Mouse (Mus musculus) CH12F3 (cell line): Measurements from ENCODE around the gene Gse1.

Source experiments
- in situ Hi-C: fragments of 300-500 bp; cut with MboI; formaldehyde crosslinking; loops from 2 replicates; pipeline ENCODE4 v1.14.3; 2020; ENCODE audit warnings: low sequenced_read_pairs

Gse1 gene

DNA sequence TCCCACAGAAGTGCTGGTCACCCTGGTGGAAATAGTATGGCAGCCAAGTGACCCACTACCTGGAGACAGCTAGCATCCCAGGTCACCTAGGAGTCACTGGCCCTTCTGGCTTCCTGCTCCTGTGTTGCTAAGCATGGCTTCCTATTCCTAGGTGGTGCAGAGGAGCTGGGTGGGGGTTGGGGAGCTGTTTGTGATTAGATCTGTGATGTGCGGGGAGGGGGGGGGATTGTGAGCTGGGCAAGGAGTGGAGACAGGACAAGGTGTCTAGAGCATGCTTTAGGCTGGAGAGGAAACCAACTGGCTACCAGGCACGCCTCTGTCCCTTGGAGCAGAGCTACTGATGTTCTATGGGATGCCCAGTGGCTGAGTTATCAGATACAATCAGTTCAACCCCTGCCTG, 243.5 kb downstream of the Gse1 start:
- in situ Hi-C loops: no loop called here

DNA sequence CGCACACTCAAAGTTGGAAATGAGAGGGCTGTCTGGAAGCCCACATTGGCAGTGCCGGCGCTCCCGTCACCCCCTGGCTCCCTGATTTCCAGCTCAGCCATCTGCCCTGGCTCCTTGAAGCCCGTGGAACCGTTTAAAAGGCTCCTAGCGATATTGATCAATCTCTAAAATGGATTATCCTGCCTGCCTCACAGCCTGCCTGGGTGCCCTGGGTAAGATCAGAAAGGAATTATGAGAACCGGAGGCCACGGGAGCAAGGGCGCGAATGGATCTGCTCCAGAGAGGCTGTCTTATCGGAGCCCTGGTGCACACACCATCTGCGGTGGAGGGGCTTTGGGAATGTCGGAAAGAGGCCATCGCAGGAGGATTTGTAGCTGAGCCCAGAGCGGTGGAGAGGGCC, 244.0 kb downstream of the Gse1 start:
- in situ Hi-C loops: no loop called here

DNA sequence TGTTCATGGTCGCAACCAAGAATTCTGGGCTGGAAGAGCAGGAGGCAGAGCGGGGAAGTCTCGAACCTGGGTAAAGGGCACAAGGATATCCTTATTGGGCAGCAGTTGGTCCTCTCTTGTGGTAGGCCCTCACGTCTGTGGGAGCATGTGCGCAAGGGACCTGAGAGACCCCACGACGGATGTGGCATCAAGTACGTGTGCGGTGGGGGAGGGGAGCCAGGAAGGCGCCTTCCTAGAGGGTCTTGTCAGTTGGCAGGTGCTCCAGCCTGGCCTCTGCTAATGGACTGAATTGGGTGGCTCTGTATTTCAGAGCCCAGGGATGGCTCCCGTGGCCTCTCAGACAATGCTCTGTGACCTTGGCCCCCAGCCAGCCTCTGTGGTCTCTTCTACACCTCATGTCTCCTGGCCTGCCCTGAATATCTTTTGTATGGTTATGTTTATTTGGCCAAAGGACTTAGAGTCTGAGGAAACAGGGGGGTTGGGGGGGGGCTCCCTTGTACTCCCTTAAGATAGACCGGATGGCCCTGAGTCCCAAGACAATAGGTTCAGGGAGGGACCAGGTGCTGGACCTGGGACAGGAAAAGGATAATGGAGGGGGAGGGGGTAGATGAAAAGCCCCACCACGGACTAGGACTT, 245.6 kb downstream of the Gse1 start:
- in situ Hi-C loops: no loop called here

DNA sequence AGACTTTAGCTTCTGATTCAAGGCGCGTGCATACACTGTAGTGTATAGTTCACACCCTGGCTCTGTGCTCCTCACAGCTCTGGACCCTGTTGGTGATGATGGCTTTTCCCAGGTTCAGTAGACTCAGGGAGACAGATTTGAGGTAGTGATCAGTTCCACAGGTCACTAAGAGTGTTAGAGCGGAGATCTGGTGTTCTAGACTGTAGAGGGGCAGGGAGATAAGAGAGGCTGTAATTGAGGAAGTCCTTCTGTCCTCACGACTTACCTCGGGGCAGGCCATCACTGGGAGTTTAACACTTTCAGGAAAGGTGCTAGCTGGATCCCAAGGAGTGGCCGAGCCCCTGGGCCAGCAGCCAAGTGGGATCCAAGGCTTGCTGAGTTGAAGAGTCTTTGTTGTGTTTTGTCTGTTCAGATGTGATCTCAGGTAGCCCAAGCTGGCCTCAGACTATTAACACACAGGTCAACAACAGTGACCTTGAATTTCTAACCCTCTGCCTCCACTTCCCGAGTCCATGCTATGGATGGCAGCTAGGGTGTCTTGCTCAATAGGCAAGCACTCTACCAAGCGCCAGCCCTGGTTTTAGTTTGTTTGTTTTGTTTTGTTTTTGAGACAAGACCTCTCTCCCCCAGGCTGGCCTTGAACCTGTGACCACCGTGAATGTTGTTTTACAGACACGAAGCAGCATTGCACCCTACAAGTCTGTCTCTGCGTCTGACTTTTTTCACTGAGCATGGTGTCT, 246.4 kb downstream of the Gse1 start:
- in situ Hi-C loops: no loop called here

- in situ Hi-C loops: no loop called here
Measured at GRCm38 (mm10) chr8:120475462-120476201, 247.4 kb downstream of the Gse1 start.

DNA sequence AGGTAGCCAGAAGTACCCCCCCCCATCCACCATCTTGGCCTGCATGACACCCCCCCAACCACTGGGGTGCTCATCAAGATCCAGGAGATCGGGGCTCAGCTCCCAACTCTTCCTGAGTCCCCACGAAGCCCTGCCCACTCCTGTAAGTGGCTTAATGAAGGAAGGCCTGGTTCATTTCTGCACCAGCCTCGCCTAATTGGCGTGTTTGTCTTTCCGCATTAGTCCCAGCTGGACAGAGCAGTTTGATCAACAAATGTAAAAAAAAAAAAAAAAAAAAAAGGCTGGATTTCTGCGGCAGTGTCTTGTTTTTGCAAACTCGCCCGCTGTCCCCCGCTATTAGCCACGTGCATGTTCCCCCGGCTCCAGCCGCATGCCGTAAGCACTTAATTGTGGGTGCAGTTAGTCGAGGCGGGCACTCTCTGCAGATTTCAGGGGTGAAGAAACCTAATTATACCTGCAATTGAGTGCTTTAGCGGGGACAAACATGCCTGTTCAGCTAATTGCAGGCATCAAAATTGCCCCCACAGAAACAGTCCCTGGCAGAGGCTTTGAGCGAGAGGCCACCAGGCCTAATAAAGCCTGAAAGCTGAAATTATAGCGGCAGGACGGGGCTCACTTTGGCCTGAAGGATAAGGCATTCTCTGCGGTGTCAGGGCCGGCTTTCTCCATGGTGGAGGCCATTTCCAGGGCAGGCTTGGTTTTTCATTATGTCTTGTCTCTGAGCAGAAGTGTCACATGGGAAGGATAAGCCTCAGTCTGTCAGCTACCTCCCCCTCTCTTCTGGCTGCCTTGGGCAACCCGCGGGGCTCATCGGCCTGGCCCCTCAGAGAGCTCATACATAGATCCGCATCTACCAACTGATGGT, 248.7 kb downstream of the Gse1 start:
- in situ Hi-C loops: no loop called here

DNA sequence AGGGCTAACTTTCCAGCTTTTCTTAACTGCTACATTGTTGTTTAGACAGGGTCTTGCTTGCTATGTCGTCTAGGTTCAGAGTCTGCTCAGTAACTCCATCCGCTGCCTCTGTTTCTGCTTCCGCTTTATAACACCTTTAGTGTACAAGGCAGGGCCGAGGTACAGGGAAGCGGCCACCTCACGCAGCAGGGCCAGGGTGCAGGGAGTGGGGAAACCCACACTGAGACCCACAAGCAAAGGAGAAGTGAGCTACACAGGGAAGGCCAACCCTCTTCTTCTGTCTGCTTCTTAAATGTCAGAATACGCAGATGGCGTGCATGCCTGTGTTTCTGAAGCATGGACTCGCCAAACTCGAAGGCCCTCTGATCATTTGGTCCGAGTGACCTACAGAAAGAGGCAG, 250.5 kb downstream of the Gse1 start:
- in situ Hi-C loops: no loop called here

DNA sequence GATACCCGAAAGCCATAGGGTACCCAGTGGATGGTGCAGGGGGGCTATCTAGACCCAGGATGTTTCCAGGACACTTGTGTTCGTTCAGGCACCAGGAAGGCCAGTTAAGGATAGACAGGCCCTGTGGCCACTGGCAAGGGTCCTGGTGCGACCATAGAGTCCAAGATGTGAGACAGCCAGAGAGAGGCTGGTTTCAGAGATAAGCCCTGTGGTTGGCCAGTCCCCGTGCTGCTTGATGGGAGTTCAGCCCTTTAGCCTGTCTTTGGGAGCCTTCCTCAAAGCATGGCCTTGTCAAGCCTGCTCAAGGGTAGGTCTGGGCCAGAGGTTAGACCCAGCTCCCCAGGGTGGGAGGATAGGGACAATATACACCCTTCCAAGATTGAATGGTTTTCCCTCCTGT, 251.4 kb downstream of the Gse1 start:
- in situ Hi-C loops: no loop called here

- in situ Hi-C loops: no loop called here
Measured at GRCm38 (mm10) chr8:120482015-120482689, 253.9 kb downstream of the Gse1 start.

DNA sequence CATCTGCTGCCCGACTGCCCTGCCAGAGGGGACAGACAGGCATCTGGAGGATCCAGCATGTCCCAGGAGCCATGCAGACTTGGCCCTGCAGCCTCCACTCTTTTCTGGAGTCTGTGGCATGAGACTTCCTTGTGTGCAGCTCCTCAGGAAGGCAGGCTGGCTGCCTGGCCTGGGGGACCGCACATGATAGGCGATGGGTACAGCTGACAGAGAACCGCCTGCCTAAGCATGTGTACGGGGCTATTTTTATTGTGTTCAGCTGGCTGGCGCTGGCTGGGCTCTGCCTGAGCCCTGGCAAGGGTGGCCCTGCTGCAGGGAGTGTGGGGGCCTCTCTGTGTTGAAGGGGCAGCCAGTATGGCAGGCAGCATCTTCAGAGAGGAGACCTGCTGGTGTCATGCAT, 256.2 kb downstream of the Gse1 start:
- in situ Hi-C loops: no loop called here

GRCm38 (mm10) chr8:120485116-120485515, 256.9 kb downstream of the Gse1 start:
- in situ Hi-C loops: no loop called here

DNA sequence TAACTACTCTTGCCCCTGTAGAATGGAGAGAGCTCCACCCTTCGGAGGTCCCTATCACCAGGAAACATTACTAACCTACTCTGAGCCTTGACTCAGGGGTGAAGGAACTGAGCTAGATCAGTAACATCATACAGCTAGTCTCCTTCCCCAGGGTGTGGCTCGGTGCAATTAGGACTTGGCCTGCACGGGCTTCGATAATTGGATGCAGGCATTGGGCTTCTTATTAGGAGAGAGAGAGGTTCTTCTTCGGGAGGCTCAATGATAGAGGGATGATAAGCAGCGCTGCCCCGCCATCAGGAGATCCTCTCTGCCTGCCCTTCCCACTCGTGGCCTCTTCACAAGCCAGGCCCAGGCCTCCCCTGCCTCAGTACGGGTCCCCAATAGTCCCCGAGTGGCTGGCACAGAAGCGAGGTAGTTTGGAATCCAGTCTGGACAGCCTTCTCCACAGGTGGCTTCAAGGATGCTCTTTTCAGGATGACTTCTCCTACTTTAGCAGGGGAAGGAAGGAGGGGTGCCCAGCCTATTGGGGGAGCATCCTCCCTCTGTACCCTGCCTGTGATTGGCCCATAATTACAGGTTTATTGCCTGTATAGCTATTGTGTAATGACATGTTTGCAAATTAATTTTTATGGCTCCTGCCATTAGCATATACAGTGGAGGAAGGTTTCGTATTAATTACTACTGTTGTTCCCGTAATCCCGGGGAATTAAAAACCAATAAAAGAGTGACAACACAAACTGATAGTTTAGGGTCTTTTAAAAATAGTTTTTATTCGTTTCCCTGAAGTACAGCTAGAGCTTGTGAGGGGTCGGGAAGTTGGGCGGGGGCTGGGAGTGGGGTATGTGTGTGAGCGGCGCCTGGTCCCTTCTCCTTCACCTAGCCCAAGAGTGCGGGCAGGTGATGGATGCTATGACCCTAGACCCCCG, 257.6 kb downstream of the Gse1 start:
- in situ Hi-C loops: no loop called here

DNA sequence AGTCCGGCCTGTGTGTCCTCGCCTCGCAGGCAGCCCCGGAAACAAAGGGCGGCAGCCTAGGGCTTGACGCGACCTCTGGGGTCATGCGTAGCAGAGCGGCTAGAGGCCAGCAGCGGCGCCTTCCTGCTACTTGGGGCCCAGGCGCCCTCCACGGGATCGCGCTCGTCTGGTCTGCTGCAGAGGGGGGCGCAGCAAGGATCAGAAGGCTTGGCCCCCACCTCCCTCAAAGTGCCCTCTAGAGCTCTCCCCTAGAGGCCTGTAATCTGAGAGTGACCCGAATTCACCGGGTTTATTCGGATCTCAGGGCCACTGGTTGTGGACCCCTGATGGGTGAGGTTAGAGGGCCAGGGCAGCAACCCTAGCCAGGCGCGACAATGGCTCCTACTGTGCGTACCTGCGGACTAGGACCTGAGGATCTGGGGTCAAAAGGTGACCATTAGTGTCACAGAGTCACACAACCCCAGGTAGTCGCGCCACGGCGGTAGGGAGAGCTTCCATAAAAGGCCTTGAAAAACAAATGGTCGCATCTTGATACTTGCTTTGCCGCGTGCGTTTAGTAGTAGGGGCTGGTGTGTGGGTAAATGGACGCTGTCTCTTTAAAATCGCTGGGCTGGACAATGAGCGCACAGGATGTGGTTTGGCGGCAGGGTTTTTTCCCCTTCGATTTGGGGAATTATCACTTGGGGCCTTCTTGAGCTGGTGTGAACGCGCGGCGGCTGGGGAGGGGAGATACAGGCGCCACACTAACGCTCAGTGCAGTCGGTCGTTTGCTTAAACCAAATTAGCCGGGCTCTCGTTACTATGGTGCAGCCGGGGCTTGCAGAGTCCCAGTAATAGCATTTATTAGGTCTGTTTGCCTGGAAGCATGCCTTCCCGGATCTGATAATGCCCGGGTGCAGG, 258.5 kb downstream of the Gse1 start:
- in situ Hi-C loops: no loop called here

DNA sequence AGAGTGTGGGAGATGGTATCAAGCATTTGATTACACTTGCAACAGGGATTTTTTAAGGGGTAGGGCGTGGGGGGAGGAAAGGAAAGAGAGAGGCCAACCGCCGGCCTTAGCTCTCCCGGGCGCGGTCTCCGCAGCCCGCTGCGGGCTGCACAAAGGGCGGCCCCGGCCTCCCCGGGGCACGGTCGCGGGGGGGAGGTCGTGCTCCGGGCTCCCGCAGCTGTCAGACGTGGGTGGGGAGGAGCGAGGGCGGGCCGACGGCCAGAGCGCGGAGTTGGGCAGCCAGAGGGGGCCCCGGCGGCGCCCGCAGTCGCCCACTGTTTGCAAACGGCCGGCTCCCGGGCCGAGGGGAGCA, 259.1 kb downstream of the Gse1 start:
- in situ Hi-C loops: no loop called here

GRCm38 (mm10) chr8:120487729-120488510, 259.7 kb downstream of the Gse1 start:
- in situ Hi-C loops: no loop called here

- in situ Hi-C loops: no loop called here
Measured at GRCm38 (mm10) chr8:120488636-120489131, 260.4 kb downstream of the Gse1 start.

DNA sequence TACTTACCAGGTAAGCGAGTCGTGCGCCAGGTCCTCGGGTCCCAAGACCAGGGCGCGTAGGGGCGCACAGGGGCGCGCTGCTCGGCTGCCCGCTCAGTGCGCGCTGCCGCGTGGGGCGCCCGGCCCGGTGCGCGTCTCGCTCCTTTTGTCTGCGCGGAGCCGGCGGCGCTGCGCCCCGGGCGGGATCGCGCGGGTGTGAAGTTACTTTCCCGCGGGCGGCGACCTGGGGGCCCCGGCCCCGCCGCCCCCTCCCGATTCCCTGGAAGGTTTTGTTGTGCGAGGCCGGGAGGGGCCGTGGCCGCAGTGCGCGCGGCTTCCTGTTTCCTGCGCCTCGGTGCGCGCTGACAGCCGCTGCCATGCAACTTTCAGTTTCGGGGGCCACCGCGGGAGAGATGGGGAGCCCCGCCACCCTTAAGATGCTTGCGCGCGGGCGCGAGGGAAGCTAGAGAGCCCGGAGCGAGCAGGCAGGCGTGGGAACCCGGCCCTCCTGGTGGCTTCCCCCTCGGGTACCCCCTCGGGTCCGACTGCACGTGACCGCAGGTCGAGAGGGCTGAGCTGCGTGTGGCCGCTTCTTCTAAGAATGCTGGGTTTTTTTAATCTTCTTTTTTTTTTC, 261.0 kb downstream of the Gse1 start:
- in situ Hi-C loops: no loop called here
